Mouse (Mus musculus) limb, embryonic 15.5 days (tissue): ENCODE data around the gene Olfr419. TPM values are rescaled to one million over a fixed set of nuclear protein-coding genes. Genes with fewer than 3 reads are reported as not detected.

Source experiments
- ATAC-seq: fragments of 200-750 bp; cut with Nextera tagmentation; 2 replicates; pipeline ENCODE4 v1.8.0; 2017; ENCODE audit warnings: low read depth, moderate TSS enrichment; ENCODE audit not compliant: insufficient number of reproducible peaks, low FRiP score, low TSS enrichment
- H3K27ac ChIP-seq: fragments of 300-500 bp; sonication (generic); 2 replicates; pipeline ENCODE4 v1.5.1; 2015; ENCODE audit warnings: moderate library complexity, mild to moderate bottlenecking, inconsistent platforms
- H3K27me3 ChIP-seq: fragments of 300-500 bp; sonication (generic); 2 replicates; pipeline ENCODE4 v1.6.1; 2015; ENCODE audit warnings: inconsistent platforms
- H3K36me3 ChIP-seq: fragments of 300-500 bp; sonication (generic); 2 replicates; pipeline ENCODE4 v1.6.1; 2015; ENCODE audit warnings: inconsistent platforms
- H3K4me1 ChIP-seq: fragments of 300-500 bp; sonication (generic); 2 replicates; pipeline ENCODE4 v1.6.1; 2015; ENCODE audit warnings: inconsistent platforms
- H3K4me2 ChIP-seq: fragments of 300-500 bp; sonication (generic); 2 replicates; pipeline ENCODE4 v1.6.1; 2015; ENCODE audit warnings: mild to moderate bottlenecking, inconsistent platforms
- H3K4me3 ChIP-seq: fragments of 300-500 bp; sonication (generic); 2 replicates; pipeline ENCODE4 v1.5.1; 2015; ENCODE audit warnings: mild to moderate bottlenecking, inconsistent platforms
- H3K9ac ChIP-seq: fragments of 300-500 bp; sonication (generic); 2 replicates; pipeline ENCODE4 v1.6.1; 2015; ENCODE audit warnings: inconsistent platforms
- H3K9me3 ChIP-seq: fragments of 300-500 bp; sonication (generic); 2 replicates; pipeline ENCODE4 v1.6.1; 2016; ENCODE audit warnings: inconsistent platforms
- WGBS: fragments of 180-500 bp; shearing (Covaris S2); methylation state at CpG from one replicate; pipeline ENCODE4 v1.1.7; 2015; 5-methylcytosine and 5-hydroxymethylcytosine counted together
- polyA plus RNA-seq: library from polyadenylated mRNA; unstranded; fragments of >200 nt; fragmentation: Nextera tagmentation; extraction: Ambion mirVana; gene quantifications from 2 replicates; pipeline ENCODE4 v1.2.1, GENCODE M21; 2015

Gene Olfr419
- polyA plus RNA-seq, result not detected in 2 replicates

GRCm38 (mm10) chr1:174251961-174252360, at the start of gene Olfr419:
Gene Olfr419 (minus strand): TSS chr1:174252061.
- Histone ChIP-seq H3K4me3 (no peak within 1 kb of the TSS), H3K36me3 (no peaks in the 10 kb centered on the region), H3K27ac (no peak within 1 kb of the TSS), H3K4me2 (no peak within 1 kb of the TSS), H3K27me3 (no peaks in the 10 kb centered on the region), H3K9me3 (no peaks in the 10 kb centered on the region), H3K9ac (no peak within 1 kb of the TSS), H3K4me1 (no peaks in the 10 kb centered on the region)
- 67% methylated on average over 3 of the region's 3 CpGs for WGBS
- ATAC-seq, result no peak

GRCm38 (mm10) chr1:174270643-174271042, 18.8 kb upstream of the Olfr419 start:
- H3K9ac ChIP-seq, result no peak overlapping the region
- WGBS, result 81% methylated on average over 3 of the region's 3 CpGs
- no peak overlapping the region for H3K27ac ChIP-seq
- H3K27me3 ChIP-seq, result no peaks in the 10 kb centered on the region
- H3K36me3 ChIP-seq, result no peaks in the 10 kb centered on the region
- no peak for ATAC-seq
- H3K4me1 ChIP-seq, result no peaks in the 10 kb centered on the region
- no peaks in the 10 kb centered on the region for H3K9me3 ChIP-seq
- H3K4me2 ChIP-seq, result no peak overlapping the region
- no peak overlapping the region for H3K4me3 ChIP-seq

GRCm38 (mm10) chr1:174269162-174269561, 17.3 kb upstream of the Olfr419 start:
- Histone ChIP-seq H3K36me3 (no peaks in the 10 kb centered on the region), H3K9ac (no peak overlapping the region), H3K4me2 (no peak overlapping the region), H3K27ac (no peak overlapping the region), H3K4me1 (no peaks in the 10 kb centered on the region), H3K4me3 (no peak overlapping the region), H3K9me3 (no peaks in the 10 kb centered on the region), H3K27me3 (no peaks in the 10 kb centered on the region)
- no peak for ATAC-seq
- WGBS, result 64% methylated on average over 4 of the region's 4 CpGs

GRCm38 (mm10) chr1:174267816-174268215, 16.0 kb upstream of the Olfr419 start:
- Histone ChIP-seq H3K4me1 (no peaks in the 10 kb centered on the region), H3K36me3 (no peaks in the 10 kb centered on the region), H3K4me3 (no peak overlapping the region), H3K9ac (no peak overlapping the region), H3K27me3 (no peaks in the 10 kb centered on the region), H3K9me3 (no peaks in the 10 kb centered on the region), H3K4me2 (no peak overlapping the region), H3K27ac (no peak overlapping the region)
- WGBS, result 81% methylated on average over 4 of the region's 4 CpGs
- ATAC-seq, result no peak

- no peak overlapping the region for H3K9ac ChIP-seq
- ATAC-seq, result no peak
- no peaks in the 10 kb centered on the region for H3K36me3 ChIP-seq
- no peaks in the 10 kb centered on the region for H3K27me3 ChIP-seq
- H3K4me1 ChIP-seq, result no peaks in the 10 kb centered on the region
- no peaks in the 10 kb centered on the region for H3K9me3 ChIP-seq
- no peak overlapping the region for H3K4me3 ChIP-seq
- no peak overlapping the region for H3K4me2 ChIP-seq
- no peak overlapping the region for H3K27ac ChIP-seq
- whole genome bisulfite sequencing, result 75% methylated on average over 2 of the region's 2 CpGs
Measured at GRCm38 (mm10) chr1:174250376-174250775, 1.5 kb downstream of the Olfr419 start.

GRCm38 (mm10) chr1:174247170-174247569, 4.7 kb downstream of the Olfr419 start:
- no peaks in the 10 kb centered on the region for H3K9me3 ChIP-seq
- H3K4me1 ChIP-seq, result no peaks in the 10 kb centered on the region
- no peak overlapping the region for H3K4me3 ChIP-seq
- H3K4me2 ChIP-seq, result no peak overlapping the region
- 84% methylated on average over 6 of the region's 6 CpGs for WGBS
- no peaks in the 10 kb centered on the region for H3K36me3 ChIP-seq
- no peak overlapping the region for H3K9ac ChIP-seq
- no peak for ATAC-seq
- H3K27me3 ChIP-seq, result no peaks in the 10 kb centered on the region
- no peak overlapping the region for H3K27ac ChIP-seq

GRCm38 (mm10) chr1:174246080-174246479, 5.8 kb downstream of the Olfr419 start:
- Histone ChIP-seq H3K9me3 (no peaks in the 10 kb centered on the region), H3K36me3 (no peaks in the 10 kb centered on the region), H3K4me1 (no peaks in the 10 kb centered on the region), H3K4me2 (no peak overlapping the region), H3K4me3 (no peak overlapping the region), H3K9ac (no peak overlapping the region), H3K27ac (no peak overlapping the region), H3K27me3 (no peaks in the 10 kb centered on the region)
- no peak for ATAC-seq
- 74% methylated on average over 1 of the region's 1 CpGs for WGBS

GRCm38 (mm10) chr1:174244621-174245020, 7.2 kb downstream of the Olfr419 start:
- Histone ChIP-seq H3K4me2 (no peak overlapping the region), H3K4me3 (no peak overlapping the region), H3K4me1 (no peaks in the 10 kb centered on the region), H3K27ac (no peak overlapping the region), H3K9ac (no peak overlapping the region), H3K36me3 (no peaks in the 10 kb centered on the region), H3K27me3 (no peaks in the 10 kb centered on the region), H3K9me3 (no peaks in the 10 kb centered on the region)
- no peak for ATAC-seq
- WGBS, result 80% methylated on average over 2 of the region's 2 CpGs

GRCm38 (mm10) chr1:174239916-174240315, 11.9 kb downstream of the Olfr419 start:
- Histone ChIP-seq H3K36me3 (no peaks in the 10 kb centered on the region), H3K4me3 (no peak overlapping the region), H3K9me3 (no peaks in the 10 kb centered on the region), H3K4me2 (no peak overlapping the region), H3K9ac (no peak overlapping the region), H3K27me3 (no peaks in the 10 kb centered on the region), H3K27ac (no peak overlapping the region), H3K4me1 (no peaks in the 10 kb centered on the region)
- no peak for ATAC-seq
- 79% methylated on average over 4 of the region's 4 CpGs for WGBS

GRCm38 (mm10) chr1:174216528-174217204, 35.2 kb downstream of the Olfr419 start:
- no peak overlapping the region for H3K4me3 ChIP-seq
- H3K4me1 ChIP-seq, result no peaks in the 10 kb centered on the region
- 85% methylated on average over 8 of the region's 8 CpGs for WGBS
- ATAC-seq, result no peak
- no peaks in the 10 kb centered on the region for H3K36me3 ChIP-seq
- H3K4me2 ChIP-seq, result no peak overlapping the region
- H3K27ac ChIP-seq, result no peak overlapping the region
- no peaks in the 10 kb centered on the region for H3K27me3 ChIP-seq
- no peaks in the 10 kb centered on the region for H3K9me3 ChIP-seq
- H3K9ac ChIP-seq, result no peak overlapping the region

- Histone ChIP-seq H3K9me3 (no peaks in the 10 kb centered on the region), H3K27me3 (no peaks in the 10 kb centered on the region), H3K4me2 (no peak overlapping the region), H3K9ac (no peak overlapping the region), H3K4me1 (no peaks in the 10 kb centered on the region), H3K27ac (no peak overlapping the region), H3K36me3 (no peaks in the 10 kb centered on the region), H3K4me3 (no peak overlapping the region)
- no peak for ATAC-seq
- 69% methylated on average over 8 of the region's 8 CpGs for WGBS
Measured at GRCm38 (mm10) chr1:174215270-174216038, 36.4 kb downstream of the Olfr419 start.

GRCm38 (mm10) chr1:174212286-174212685, 39.6 kb downstream of the Olfr419 start:
- no peak for ATAC-seq
- 63% methylated on average over 5 of the region's 5 CpGs for WGBS
- Histone ChIP-seq H3K27ac (no peak overlapping the region), H3K4me1 (no peaks in the 10 kb centered on the region), H3K4me3 (no peak overlapping the region), H3K27me3 (no peaks in the 10 kb centered on the region), H3K9ac (no peak overlapping the region), H3K9me3 (no peaks in the 10 kb centered on the region), H3K36me3 (no peaks in the 10 kb centered on the region), H3K4me2 (no peak overlapping the region)
